Mouse (Mus musculus) kidney, embryonic 15.5 days (tissue): ENCODE data around the gene Wnt5b. TPM values are rescaled to one million over a fixed set of nuclear protein-coding genes. Genes with fewer than 3 reads are reported as not detected.
"Not testable (repeated sequence)": the region's sequence is repeated elsewhere in the genome, so short reads cannot be mapped to it uniquely, and the experiment has no call there.

Experiments
- ATAC-seq: fragments of 200-750 bp; cut with Nextera tagmentation; replicated peaks from 2 replicates; pipeline ENCODE4 v1.8.0; 2017; ENCODE audit warnings: moderate TSS enrichment; ENCODE audit not compliant: low FRiP score
- H3K27ac ChIP-seq: fragments of 300-500 bp; sonication (generic); 2 replicates; pipeline ENCODE4 v1.5.1; 2015; ENCODE audit warnings: mild to moderate bottlenecking, inconsistent platforms
- H3K27me3 ChIP-seq: fragments of 300-500 bp; sonication (generic); 2 replicates; pipeline ENCODE4 v1.6.1; 2015; ENCODE audit warnings: inconsistent platforms
- H3K36me3 ChIP-seq: fragments of 300-500 bp; sonication (generic); 2 replicates; pipeline ENCODE4 v1.6.1; 2015; ENCODE audit warnings: inconsistent platforms
- H3K4me1 ChIP-seq: fragments of 300-500 bp; sonication (generic); 2 replicates; pipeline ENCODE4 v1.6.1; 2015; ENCODE audit warnings: inconsistent platforms
- H3K4me2 ChIP-seq: fragments of 300-500 bp; sonication (generic); 2 replicates; pipeline ENCODE4 v1.6.1; 2015; ENCODE audit warnings: moderate library complexity, mild to moderate bottlenecking, inconsistent platforms
- H3K4me3 ChIP-seq: fragments of 300-500 bp; sonication (generic); replicated peaks from 2 replicates; pipeline ENCODE4 v1.5.1; 2015; ENCODE audit warnings: mild to moderate bottlenecking, inconsistent platforms
- H3K9ac ChIP-seq: fragments of 300-500 bp; sonication (generic); 2 replicates; pipeline ENCODE4 v1.6.1; 2015; ENCODE audit warnings: mild to moderate bottlenecking, inconsistent platforms
- H3K9me3 ChIP-seq: fragments of 300-500 bp; sonication (generic); replicated peaks from 2 replicates; pipeline ENCODE4 v1.6.1; 2016; ENCODE audit warnings: inconsistent platforms
- WGBS: fragments of 180-500 bp; shearing (Covaris S2); methylation state at CpG from one replicate; pipeline ENCODE4 v1.1.7; 2015; ENCODE audit warnings: mixed read lengths; 5-methylcytosine and 5-hydroxymethylcytosine counted together
- polyA plus RNA-seq: library from polyadenylated mRNA; unstranded; fragments of >200 nt; fragmentation: Nextera tagmentation; extraction: Ambion mirVana; gene quantifications from 2 replicates; pipeline ENCODE4 v1.2.1, GENCODE M21; 2015

Wnt5b gene
- polyA plus RNA-seq, 1 experiment from 2014 or later: 11.5 TPM

DNA sequence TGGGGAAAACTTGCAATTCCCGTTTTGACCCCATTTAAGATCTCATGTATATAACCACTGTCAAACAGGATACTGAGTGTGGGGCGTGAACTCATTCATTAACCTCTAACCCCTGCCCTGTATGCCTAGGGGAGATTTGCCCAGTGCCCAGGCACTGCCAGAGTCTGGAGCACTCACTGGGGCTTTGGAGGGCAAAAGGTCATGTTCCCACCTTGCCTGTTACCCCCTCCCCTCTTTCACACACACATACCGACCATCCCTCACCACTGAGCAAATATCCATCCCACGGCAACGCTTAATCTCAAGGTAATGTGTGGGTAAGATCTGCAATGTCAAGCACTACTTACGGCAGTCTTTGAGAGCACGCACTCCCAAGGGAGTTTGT, 51.5 kb downstream of the Wnt5b start:
- 0 out of 2 replicates have a peak, but pooled peaks have one; percentile 29 for ATAC-seq
- Histone ChIP-seq H3K9ac (no peak overlapping the region), H3K27me3 (no peaks in the 10 kb centered on the region), H3K4me1 (peaks cover 10% of the 10 kb centered on the region), H3K36me3 (no peaks in the 10 kb centered on the region), H3K9me3 (no peaks in the 10 kb centered on the region), H3K27ac (no peak overlapping the region), H3K4me2 (no peak overlapping the region), H3K4me3 (no peak overlapping the region)
- WGBS: 54% methylated on average over 7 of the region's 7 CpGs

DNA sequence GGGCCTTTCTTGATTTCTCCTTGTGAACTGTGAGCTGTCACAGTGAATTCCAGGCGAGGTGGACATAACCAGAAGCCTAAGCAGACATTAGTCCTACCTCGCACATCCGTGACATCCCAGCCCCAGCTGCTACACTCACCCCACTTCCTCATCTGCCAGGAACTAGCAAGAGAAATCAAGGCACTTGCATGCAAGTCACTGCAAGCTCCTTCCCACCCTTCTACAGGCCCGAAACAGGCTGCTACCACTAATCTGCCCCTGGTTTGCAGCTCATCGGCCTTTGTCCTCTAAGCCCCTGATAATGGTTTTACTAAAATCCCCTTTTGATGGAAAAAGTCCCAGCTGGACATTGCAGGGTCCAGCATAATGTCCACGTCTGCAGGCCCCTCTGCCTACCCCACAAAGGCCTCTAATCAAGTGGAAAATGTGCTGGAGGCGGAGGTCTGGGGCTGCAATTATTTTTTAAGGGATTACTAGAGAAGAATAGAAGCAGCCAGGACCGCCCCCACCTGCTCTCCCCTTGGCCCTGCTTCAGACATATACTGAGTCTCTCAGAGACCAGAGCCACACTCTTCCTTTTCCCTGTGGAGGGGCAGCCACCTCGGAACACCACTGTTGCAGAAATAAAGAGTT, 52.0 kb downstream of the Wnt5b start:
- Histone ChIP-seq H3K9me3 (no peaks in the 10 kb centered on the region), H3K9ac (no peak overlapping the region), H3K27ac (no peak overlapping the region), H3K4me1 (peaks cover 10% of the 10 kb centered on the region), H3K27me3 (no peaks in the 10 kb centered on the region), H3K36me3 (no peaks in the 10 kb centered on the region), H3K4me3 (no peak overlapping the region), H3K4me2 (no peak overlapping the region)
- no peak for ATAC-seq
- whole genome bisulfite sequencing: 73% methylated on average over 9 of the region's 9 CpGs

DNA sequence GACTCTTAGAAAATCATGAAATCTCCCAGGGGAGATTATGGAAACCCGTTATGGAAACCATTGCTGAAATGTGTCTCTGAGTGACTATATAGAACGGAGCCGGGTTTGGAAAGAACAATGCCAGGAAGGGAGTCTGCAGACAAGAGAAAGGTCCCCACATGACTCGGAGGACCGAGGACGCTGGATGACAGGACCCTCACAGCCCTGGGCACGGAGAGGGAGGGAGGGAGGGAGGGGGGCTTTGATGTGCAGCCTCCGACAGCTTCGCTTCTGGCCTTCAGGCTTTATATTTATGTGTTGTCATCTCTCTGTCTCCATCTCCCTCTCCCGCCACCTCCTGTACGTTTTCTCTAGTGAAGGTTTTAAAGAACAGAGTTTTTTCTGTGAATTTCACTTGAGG, 53.1 kb downstream of the Wnt5b start:
- H3K9ac ChIP-seq: no peak overlapping the region
- H3K4me3 ChIP-seq: no peak overlapping the region
- peak overlapping the region; percentile 39 for H3K4me2 ChIP-seq
- no peaks in the 10 kb centered on the region for H3K27me3 ChIP-seq
- no peak for ATAC-seq
- WGBS: 41% methylated on average over 11 of the region's 11 CpGs
- no peak overlapping the region for H3K27ac ChIP-seq
- H3K36me3 ChIP-seq: no peaks in the 10 kb centered on the region
- H3K4me1 ChIP-seq: peaks cover 15% of the 10 kb centered on the region
- no peaks in the 10 kb centered on the region for H3K9me3 ChIP-seq

DNA sequence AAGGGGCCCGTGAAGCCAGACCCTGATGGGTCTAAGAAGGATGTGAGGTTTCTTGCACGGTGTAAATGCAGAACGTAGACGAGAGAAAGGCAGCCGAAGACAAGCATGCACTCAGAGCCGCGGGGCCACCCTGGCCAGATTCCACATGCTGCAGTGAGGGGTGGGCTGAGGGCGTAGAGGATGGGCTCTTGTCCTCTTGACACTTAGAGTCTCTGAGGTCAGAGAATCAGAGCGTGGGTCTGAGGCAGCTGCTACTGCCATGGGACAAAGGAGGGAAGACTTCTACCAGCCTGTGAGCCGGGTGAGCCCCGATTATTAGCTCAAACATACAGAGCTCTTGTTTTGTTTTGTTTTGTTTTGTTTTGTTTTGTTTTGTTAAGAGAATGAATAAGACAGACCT, 53.6 kb downstream of the Wnt5b start:
- peaks cover 19% of the 10 kb centered on the region for H3K4me1 ChIP-seq
- H3K27ac ChIP-seq: no peak overlapping the region
- no peaks in the 10 kb centered on the region for H3K36me3 ChIP-seq
- H3K4me3 ChIP-seq: no peak overlapping the region
- H3K27me3 ChIP-seq: no peaks in the 10 kb centered on the region
- ATAC-seq: no peak
- H3K4me2 ChIP-seq: peak overlapping the region; percentile 39
- no peak overlapping the region for H3K9ac ChIP-seq
- WGBS: 35% methylated on average over 11 of the region's 11 CpGs
- H3K9me3 ChIP-seq: no peaks in the 10 kb centered on the region

DNA sequence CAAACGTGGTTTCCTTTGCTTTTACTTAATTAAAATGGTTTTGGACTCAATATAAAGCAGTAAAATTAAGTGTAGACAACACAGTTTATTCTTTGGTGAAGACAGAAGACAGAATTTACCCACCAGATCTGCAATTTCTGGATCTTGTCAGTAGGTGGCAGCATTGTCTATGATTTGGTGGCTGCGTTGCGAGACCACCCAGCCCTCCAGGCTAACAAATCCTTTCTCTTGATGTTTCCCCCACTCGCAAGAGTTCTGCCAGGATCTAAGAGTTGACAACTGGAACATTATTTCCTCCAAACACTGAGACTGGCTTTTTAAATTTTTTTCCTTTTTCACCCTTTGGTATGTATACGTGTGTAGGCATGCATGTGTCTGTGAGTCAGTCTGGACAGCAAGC, 54.4 kb downstream of the Wnt5b start:
- Histone ChIP-seq H3K4me1 (peaks cover 27% of the 10 kb centered on the region), H3K4me2 (peak overlapping the region; percentile 6; the same call in 1 of the 2 replicates), H3K36me3 (peaks cover 4% of the 10 kb centered on the region; the same call in 1 of the 2 replicates), H3K4me3 (no peak overlapping the region), H3K27me3 (no peaks in the 10 kb centered on the region), H3K9me3 (no peaks in the 10 kb centered on the region), H3K9ac (no peak overlapping the region), H3K27ac (no peak overlapping the region)
- ATAC-seq: no peak
- WGBS: 9% methylated on average over 5 of the region's 5 CpGs

DNA sequence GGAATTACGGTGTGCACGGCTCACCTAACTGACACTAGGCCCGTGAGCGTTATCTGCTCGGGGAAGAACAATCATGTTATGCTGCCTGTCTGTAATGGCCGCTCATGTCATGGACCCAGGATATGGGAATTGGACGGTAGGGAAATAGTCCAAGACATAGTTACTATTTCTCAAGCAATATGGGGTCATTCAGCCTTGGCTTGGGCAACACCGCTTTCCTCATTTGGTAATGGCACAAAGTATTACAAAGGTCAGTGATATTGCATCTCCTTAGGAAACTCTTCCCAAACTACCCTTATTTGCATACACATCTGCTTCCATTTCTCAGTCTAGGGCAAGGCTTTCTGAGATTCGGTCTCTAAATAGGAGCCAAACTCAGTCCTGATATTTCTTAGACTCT, 56.5 kb downstream of the Wnt5b start:
- 90% methylated on average over 9 of the region's 9 CpGs for WGBS
- H3K4me3 ChIP-seq: no peak overlapping the region

DNA sequence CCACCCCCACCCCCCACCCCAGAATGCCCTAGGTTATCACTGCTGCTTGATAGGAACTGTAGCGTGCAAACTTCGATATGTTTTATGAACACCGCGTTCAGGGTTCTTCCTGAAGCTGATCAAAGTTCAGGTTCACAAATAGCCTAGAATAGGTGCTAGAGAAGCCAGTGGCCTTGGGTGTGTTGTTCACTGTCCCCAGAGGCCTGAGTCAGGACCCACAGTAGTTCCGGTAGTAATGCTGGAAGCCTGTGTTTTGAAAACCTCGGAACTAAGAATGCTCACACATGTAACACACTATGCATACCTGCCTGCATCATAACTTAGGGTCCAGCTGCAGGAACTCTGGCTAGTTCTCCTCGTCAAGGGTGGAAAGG, 57.1 kb downstream of the Wnt5b start:
- Histone ChIP-seq H3K27ac (no peak overlapping the region), H3K27me3 (no peaks in the 10 kb centered on the region), H3K4me1 (peaks cover 52% of the 10 kb centered on the region), H3K9me3 (no peaks in the 10 kb centered on the region), H3K36me3 (peaks cover 14% of the 10 kb centered on the region), H3K4me3 (no peak overlapping the region), H3K4me2 (no peak overlapping the region), H3K9ac (no peak overlapping the region)
- 87% methylated on average over 7 of the region's 7 CpGs for WGBS
- ATAC-seq: no peak

More for the DNA sequence above, 56.5 kb downstream of the Wnt5b start:
- Histone ChIP-seq H3K27me3 (no peaks in the 10 kb centered on the region), H3K27ac (no peak overlapping the region), H3K9ac (no peak overlapping the region), H3K4me2 (no peak overlapping the region), H3K9me3 (no peaks in the 10 kb centered on the region), H3K4me1 (peaks cover 48% of the 10 kb centered on the region), H3K36me3 (peaks cover 14% of the 10 kb centered on the region)
- no peak for ATAC-seq

DNA sequence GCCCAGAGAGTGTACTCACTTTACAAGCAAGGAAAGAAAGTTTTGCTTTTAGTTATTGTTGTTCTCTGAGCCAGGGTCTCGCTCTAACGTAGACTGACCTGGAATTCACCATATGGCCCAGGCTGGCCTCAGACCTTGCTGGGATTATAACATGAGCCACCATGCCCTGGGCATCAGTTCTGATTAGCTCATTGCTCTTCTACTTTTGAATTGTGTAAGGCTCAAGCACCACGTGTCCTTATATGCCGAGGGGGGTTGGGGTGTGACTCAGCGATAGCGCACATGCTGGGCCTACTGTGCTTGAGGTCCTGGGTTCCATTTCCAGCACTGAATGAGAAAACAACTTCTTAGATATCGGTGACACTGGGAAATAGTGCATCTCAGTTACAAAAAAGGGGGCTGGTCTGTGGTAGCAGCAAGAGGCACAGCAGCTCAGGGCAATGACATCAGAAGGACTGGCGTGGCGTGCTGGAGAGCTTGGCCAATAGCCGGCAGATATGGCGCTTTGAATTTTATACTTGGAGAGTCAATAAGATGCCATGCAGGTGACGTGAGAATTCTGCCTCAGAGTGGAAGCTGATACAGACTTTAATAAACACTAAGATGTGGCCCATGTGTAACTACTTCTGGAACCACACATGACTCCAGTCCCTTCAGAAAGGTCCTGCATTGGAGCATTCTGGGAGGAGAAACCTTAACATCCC, 57.6 kb downstream of the Wnt5b start:
- Histone ChIP-seq H3K36me3 (peaks cover 14% of the 10 kb centered on the region), H3K27me3 (no peaks in the 10 kb centered on the region), H3K9me3 (no peaks in the 10 kb centered on the region), H3K4me1 (peaks cover 57% of the 10 kb centered on the region), H3K27ac (no peak overlapping the region), H3K9ac (no peak overlapping the region), H3K4me2 (no peak overlapping the region), H3K4me3 (no peak overlapping the region)
- 90% methylated on average over 12 of the region's 12 CpGs for WGBS
- ATAC-seq: no peak

DNA sequence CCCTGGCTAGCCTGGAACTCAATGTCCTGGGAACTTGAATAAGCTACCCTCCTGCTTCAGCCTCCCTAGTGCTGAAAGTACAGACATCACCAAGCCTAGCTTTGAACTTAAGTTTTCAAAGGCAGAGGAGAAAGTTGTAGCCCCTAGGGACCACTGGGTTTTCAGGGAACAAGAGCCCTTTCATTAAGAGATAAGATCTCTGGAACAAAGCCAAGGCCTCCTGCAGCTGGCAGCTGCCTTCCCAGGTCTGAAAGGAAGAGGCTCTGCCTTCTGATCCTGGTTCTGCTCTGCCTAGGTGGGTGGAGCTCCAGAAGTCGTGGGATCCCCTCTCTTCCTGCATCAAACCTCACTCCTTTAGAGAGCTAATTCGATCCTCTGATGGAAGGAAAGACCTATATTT, 58.7 kb downstream of the Wnt5b start:
- no peaks in the 10 kb centered on the region for H3K9me3 ChIP-seq
- H3K36me3 ChIP-seq: peaks cover 22% of the 10 kb centered on the region
- no peak for ATAC-seq
- WGBS: 10% methylated on average over 2 of the region's 2 CpGs
- peaks cover 61% of the 10 kb centered on the region for H3K4me1 ChIP-seq
- no peak overlapping the region for H3K4me3 ChIP-seq
- H3K4me2 ChIP-seq: no peak overlapping the region
- H3K27ac ChIP-seq: 0 out of 2 replicates have a peak overlapping the region, but pooled peaks have one; percentile 18
- no peaks in the 10 kb centered on the region for H3K27me3 ChIP-seq
- H3K9ac ChIP-seq: no peak overlapping the region

DNA sequence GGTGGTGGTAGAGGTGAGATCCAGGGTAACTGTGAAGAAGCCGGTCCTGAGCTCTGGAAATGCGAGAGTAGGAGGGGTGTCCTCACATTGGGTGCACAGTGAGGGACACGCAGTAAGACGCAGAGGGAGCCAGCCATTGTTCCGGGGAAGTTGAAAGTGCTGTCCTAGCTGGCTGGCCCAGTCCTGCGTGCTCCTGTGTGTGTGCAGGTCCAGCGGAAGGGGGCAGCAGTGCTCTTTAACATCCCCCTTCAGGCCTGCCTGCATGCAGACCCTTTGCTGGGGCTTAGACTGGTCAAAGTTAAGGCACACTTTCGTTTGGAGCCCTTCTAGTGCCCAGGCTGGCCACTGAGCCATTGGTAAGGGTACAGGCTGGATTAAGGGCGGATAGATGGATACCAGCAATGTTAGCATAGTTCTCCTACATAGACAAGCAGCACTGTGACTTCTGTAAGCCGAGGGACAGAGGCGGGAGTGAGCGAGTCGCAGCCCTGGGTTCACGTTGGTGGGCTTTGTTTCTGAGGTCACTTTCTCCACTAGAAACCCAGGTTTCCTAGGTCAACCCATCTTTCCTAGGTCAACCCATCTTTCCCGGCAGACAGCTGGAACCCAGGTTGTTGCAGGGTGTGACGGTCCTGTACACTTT, 61.1 kb downstream of the Wnt5b start:
- peak overlapping the region; percentile 86 for H3K4me3 ChIP-seq
- H3K9ac ChIP-seq: peak overlapping the region; percentile 19; the same call in 1 of the 2 replicates
- H3K4me2 ChIP-seq: peak overlapping the region; percentile 98
- ATAC-seq: 0 out of 2 replicates have a peak, but pooled peaks have one; percentile 12
- peak overlapping the region; percentile 54; the same call in 1 of the 2 replicates for H3K27ac ChIP-seq
- peaks cover 22% of the 10 kb centered on the region for H3K36me3 ChIP-seq
- H3K27me3 ChIP-seq: no peaks in the 10 kb centered on the region
- peaks cover 67% of the 10 kb centered on the region for H3K4me1 ChIP-seq
- WGBS: 36% methylated on average over 16 of the region's 16 CpGs
- H3K9me3 ChIP-seq: no peaks in the 10 kb centered on the region

DNA sequence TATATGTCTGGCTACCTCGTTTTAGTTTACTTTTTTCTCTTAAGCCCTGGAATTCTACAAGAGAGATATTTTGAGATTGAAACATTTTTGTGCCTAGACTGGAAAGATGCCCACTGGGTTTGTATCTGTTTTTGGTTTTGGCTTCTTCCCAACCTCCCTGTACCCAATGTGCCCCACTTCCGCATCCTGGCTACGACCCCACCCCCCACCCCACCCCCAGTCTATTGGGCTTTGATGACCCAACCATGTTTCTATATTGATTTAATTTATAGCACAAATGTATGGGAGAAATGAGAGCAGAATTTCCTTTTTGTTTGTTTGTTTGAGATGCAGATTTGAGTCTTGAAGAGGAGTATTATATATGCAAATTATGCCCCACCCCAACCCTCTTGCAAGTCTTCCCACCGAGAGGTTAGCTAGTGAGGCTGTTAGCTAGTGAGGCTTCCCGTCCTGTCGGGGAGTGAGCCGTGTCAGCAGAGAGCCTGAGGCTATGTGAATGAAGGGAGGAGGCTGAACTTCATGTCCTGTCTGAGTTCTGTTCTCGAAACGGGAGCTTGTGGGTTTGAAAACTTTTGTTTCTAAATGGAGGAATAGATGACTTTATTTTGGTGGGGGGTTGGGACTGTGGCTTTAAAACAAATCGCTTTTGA, 62.3 kb downstream of the Wnt5b start:
- peak overlapping the region; percentile 23; the same call in 1 of the 2 replicates for H3K9ac ChIP-seq
- 2% methylated on average over 10 of the region's 10 CpGs for WGBS
- peak overlapping the region; percentile 98 for H3K4me2 ChIP-seq

More for the DNA sequence above, 62.3 kb downstream of the Wnt5b start:
- H3K4me3 ChIP-seq: peak overlapping the region; percentile 86
- H3K27ac ChIP-seq, ATAC-seq, H3K9me3 ChIP-seq, H3K27me3 ChIP-seq: not testable (repeated sequence)
- H3K36me3 ChIP-seq: peaks cover 22% of the 10 kb centered on the region
- peaks cover 76% of the 10 kb centered on the region for H3K4me1 ChIP-seq
